Mouse (Mus musculus): ENCODE measurements around the gene Sgms2.

Gene Sgms2

DNA sequence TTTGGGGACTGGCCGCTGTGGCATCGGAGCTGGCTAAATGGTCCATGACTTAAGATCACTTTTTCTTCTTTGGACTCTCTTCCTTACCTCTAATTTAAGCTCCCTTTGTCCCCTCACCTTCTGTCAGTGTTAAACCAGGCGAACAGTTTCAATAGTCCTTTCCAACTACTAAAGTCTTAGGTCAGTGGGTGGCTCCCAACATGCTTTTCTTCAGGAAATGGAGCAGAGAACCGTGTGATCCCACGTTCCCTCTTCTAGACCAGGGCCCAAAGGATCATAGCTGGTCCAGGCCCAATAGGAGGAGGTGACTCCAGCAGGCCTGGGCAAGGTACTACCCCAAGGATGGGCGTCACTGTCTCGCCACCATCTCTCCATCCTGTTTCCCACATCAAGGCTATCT is 7.6 kb downstream of the Sgms2 start:
- DNase-seq, result no peak

DNA sequence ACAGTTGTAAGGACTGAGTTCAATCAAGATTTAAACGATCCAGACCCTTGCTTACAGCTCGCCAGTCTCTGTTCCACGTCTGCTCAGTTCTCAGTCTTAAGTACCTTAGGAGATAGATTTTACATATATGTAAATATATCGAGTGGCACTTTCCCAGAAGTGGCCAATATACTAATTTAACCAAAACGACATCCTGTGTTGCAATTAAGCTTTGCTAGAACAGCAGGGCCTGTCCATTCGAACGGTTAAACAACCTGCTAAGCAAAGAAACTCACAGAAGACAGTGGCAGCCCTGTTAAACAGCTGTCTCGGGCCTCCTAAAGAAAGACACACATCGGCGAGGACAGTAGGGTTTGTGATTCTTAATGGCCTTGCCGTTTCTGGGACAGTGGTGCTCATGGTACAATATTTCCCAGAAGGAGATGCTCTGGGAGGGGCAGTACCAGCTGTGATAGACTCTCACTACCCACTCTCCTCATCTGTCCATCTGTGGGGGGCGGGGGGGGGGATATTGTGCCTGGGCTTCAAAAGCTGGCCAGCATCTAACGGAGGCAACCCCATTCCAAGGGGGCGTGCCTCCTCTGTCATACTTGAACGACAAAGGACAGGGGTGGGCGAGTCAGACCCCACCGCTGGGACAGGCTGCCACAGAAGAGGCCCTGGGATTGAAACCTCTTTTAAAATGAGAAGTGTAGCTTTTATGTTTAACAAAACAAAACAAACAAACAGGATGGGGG is 9.1 kb downstream of the Sgms2 start:
- DNase-seq, result no peak

DNA sequence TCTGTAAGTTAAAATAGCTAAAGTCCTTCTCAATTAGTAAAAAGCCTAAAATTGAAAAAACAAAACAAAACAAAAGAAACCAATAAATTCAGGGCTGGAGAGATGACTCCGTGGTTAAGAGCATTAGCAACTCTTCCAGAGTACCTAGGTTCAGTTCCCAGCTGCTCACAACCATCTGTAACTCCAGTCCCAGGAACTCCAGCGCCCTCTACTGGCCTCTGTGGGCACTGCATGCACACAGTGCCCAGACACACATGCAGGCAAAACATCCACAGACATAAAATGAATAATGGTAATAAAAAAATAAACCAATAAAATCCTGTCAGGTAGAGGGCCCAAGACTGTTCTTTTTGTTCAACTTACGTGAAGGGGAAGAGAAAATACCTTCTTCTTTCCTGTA is 10.6 kb downstream of the Sgms2 start:
- DNase-seq, result no peak

DNA sequence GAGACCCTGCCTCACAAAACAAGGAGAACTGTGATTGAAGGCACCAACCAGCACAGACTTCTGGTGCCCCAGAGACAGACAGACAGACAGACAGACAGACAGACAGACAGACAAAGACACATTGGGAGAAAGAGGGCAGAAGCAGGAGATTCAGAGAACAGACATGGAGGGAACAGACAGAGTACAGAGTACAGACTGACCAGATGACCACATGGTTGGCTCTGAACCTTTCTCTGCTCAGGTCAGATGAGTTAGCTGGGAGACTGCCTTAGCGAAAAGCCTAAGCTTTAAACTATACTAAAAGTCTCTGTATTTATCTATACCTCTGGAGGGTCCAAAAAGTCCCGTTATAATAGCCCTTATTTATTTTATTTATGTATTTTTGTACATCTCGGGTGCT is 11.8 kb downstream of the Sgms2 start:
- DNase-seq, result no peak

DNA sequence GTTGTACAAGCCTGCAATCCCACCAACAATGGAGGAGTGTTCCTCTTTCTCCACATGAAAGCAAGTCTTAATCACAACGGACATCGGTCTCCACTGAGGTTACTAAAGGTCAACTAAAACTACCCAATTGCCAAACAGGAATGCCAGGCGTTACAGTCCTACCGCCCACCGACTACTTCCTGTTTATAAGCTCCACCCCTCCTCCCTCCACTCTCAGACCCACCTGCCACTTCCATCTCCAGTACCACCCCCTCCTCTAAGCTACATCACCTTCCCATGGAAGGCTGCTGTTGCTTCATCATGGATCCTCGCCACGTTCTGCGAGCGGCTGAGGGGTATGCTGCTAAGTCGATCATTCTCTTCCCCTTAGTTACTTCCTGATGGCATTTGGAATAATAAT is 15.2 kb downstream of the Sgms2 start:
- DNase-seq, result no peak

DNA sequence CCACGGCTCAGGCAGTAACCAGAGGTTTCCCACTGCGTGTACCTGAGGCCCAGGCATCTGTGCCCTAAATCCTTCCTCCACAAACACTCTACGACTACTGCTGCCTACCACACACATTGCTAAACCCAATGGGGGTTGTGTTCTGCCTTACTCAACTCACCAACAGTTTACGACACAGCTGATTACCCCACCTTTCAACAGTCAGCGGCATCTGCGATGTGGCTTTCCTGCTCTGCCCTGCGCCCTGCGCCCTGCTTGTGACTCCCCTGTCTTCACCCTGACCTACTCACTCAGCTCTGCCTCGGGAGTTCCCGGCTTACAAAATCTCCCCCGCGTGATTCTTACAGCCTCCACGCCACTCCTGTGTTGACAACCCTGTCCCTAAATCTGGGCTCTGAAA is 16.7 kb downstream of the Sgms2 start:
- DNase-seq, result no peak

DNA sequence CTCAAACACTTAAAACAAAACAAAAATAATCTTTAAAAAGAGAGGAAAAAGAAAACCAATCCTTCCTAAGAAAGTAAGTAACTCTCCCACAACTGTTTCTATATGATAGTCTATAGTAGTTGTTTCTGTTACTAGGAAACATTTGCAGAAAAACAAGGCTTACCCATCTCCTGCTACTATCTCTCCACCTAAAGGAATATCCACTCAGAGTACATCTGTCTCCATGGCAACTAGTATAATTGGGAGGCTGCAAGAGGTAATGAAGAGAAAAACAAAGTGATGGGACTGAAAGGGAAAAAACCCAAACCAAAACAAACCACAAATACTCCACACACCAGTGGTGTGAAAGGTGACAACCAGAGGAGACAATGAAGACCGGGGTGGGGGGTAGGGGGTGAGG is 17.7 kb downstream of the Sgms2 start:
- DNase-seq, result no peak

DNA sequence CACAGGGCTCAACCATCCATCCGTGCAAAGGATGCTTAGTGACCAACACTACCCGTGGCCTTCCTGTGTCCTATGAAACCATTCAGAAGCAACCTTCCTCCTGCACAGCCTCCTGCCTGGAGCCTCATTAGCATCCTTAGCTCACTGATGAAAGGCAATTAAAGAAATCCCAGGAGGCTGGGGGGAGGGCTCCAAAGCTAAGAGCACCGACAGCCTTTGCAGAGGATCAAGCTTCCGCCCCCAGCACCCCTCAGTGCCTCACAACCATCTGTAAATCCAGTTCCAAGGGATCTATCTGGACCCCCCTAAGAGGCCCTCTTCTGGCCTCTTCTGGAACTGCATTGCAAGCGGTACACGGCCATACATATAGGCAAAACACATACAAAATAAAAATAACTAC is 19.4 kb downstream of the Sgms2 start:
- no peak for DNase-seq

DNA sequence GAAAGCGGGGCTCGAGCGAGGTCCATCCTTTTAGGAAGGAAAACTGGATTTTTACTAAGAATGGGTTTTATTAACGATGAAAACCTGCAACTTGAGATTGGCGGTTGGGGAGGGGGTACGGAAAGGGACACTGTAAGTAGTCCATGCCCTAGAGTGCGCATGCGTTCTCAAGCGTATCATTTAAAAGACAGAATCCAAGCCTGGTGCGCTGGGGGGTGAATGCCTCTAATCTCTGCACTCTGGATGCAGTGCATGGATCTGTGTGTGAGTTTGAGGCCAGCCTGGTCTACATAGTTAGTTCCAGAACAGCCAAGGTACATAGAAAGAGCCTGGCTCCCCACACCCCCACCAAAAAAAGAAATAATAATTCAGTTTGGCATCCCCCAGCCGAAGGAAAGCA is 19.8 kb downstream of the Sgms2 start:
- DNase-seq, result no peak

DNA sequence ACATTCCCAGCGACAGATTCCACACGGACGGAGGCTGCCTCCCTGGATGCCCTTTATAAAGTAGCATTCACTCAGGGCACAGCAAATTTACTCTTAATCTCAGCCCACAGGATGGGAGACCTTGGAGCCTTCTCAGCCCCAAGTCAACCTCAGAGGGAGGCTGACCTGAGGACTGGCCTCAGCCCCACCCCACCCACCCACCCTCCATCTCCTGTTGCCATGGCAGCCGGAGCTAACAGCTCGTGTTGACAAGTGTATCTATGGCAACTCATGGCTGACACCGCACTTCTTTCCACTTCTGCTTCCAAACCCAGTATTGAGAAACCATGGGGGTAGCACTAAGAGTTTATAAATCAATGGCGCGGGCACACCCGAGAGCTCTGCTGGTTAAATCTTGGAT is 20.4 kb downstream of the Sgms2 start:
- no peak for DNase-seq

DNA sequence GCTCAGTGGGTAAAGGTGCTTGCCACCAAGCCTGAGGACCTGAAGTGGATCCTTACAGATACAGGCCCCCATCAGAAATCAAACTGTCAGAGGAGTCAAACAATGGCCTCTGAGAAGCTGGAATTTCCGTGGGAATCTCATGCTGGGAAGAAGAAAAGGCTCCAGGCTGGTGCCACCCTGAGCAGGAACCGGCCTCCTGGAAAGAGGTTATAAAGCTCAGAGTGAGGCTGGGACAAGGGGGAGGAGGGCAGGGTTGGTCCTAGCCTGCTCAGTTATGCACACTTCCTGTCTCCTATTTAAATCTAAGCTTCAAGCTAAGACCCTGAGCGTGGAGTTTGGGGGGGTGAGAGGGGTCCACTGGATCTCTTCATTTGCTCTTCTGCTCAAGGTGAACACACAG is 21.6 kb downstream of the Sgms2 start:
- no peak for DNase-seq

DNA sequence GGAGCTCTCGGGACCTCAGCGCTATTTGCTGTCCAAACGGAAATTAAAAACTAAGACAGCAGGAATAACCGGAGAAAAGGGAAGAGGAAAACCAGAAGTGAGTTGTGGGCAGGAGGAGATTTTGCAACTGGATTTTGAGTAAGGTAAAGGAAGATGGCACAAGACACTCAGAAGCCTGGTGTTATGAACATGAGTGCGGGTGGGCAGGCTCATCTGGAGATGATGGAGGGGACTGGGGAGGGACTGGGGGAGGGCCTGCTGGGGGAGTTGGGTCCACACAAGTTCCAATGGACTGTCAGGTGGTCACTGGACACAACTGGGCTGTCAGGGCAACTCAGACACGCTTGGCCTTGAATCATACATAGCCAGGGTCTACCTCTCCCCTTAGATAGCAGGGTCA is 24.8 kb downstream of the Sgms2 start:
- DNase-seq, result no peak

DNA sequence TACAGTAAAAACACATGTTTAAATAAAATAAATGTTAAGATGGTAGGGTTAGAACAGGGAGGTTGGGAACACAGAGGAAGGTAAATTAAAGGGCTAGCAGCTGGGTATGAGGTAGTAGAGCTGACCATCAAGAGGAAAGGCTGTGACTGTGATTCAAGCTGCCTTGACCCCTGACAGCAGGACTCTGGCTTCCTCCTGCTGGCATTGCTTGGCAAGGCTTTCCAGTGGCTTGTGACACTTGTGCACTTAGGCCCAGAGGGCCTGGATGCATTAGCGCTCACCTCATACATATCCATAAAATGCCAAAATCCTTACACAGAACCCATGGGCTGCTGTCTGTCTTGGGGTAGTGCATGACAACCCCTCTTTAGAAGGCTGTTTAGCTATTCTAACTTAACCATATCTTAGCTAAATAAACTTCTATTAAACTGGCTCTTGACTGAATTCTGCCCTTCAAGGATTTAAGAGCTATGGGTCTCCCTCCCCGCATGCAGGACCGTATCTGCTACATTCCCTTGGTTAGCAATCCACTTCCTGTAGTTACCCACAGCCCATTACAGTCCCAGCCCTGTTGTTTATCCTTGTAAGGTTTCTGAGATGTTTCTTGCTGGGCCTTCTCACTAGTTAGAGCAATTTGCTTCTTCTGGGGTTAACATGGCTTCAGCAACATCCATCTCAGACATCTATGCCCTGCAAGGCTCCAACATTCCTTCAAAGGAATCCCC is 25.5 kb downstream of the Sgms2 start:
- DNase-seq, result no peak

DNA sequence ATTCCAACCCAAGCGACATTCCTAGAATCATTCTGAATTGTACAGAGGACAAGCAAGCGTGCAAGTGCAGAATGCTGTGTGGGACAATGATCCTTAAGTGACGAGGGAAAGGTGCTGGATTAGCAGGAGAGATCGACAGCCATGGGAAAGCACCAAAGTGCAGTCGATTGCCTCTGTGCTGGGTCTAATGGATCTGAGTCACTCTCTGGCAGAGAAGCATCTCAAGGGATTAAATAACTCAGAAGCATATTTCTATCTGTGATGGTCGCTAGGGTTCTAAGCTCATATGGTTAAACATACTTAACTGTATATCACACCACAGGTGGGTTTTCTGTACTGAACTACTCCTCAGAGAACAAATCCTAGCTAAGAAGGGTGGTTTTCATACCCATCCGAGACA is 118.2 kb downstream of the Sgms2 start:
- DNase-seq, result no peak

DNA sequence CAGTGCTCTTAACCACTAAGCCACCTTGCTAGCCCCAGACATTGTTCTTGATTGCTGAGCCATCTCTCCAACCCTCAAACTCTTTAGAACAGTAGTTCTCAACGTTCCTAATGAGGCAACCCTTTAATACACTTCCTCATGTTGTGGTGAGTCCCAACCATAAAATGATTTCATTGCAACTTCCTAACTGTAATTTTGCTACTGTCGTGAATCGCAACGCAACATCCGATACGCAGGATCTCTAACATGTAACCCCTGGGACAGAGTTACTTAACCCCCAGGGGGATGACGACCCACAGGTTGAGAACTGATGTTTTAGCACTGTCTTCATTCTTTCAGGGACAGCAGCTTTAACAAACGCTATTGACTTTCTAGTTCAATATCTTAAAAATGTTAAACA is 122.5 kb downstream of the Sgms2 start:
- no peak for DNase-seq

DNA sequence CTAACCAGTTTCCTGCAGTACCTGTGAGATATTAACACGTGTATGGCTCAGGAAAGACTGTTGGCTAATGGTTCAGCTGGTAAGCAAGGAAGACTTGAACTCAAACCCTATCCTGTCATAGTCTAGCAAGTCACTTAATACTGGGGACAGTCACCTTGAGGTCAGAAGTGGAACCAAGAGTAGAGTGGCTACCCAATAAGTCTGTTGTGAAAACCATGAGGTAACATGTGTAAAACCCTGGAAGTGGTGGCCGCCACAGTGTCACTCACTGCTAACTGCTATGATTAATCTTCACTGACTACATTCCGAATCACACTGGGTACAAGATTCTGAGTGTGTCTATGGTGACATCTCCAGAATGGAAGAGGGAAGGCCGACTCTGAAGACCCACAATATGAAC is 123.8 kb downstream of the Sgms2 start:
- no peak for DNase-seq

DNA sequence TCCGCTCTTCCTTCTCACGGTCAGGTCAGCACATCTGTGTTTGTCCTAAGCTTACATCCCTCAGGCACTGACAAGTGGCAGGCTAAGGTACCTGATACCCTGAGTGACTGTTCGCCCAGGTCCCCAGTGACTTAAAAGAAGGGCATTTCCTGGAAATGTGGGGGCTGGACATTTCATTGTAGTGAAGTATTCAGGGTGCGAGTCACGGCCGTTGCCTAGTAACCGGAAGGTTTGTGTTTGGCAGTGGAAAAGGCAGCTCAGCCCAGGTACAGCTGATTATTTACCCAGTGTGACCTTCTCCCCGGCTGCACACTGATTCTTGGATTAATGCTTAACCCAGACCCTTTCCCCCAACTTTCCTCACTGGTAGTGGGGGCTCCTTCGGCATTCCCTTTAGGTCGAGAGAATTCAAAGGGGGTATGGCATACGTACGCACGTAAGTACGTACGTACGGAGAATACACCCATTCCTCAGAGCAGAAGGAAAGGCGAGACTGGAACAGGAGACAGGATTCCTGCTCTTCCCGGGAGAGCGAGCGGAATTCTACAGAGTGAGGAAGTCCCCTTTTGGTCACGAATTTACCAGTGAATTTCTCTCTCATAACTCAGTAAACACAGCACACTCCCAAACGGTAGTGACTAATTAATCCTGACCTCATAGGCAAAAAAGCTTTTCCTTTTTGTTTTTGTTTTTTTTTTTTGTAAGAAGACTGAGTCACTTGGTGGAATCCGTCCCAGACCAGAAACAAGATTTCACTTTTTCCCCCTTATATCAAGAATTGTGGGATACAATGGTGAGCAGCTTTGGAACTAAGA is 126.4 kb downstream of the Sgms2 start:
- DNase-seq, result no peak

DNA sequence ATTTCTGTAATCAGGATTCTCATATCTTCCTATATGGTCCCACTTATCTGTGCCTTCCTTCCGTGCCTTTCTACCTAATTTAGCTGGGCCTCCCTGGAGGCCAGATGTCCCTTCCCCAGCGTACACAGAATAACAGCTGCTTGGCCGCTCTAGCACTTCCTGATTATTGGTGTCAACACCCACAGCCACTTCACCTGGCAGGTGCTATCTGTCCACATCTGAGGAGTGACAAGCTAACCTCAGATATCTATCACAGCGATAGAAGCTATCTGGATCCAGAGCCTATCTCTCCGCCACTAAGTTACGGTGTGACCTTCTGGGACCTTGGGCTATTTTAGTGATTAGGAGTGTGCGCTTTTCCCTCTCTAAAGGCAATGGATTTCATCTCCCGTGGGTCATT is 127.0 kb downstream of the Sgms2 start:
- DNase-seq, result no peak

DNA sequence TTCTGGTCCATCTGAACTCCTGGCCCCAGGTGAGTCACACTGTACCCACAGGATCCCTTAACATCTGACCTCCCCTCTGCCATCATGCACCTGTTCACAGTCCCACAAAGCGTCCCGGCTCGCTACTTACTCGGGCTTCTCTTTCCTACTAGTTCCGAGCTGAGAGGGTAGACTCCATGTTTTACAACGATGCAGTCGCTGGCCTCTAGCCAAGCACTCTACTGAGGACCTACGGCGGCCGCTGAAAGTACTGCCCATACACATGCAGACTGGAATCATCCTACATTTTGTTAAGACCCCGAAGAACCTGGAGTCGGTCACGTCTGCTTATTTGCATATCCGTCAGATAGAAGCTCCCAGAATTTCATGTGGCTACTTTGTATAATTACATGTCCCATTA is 127.6 kb downstream of the Sgms2 start:
- DNase-seq, result no peak

DNA sequence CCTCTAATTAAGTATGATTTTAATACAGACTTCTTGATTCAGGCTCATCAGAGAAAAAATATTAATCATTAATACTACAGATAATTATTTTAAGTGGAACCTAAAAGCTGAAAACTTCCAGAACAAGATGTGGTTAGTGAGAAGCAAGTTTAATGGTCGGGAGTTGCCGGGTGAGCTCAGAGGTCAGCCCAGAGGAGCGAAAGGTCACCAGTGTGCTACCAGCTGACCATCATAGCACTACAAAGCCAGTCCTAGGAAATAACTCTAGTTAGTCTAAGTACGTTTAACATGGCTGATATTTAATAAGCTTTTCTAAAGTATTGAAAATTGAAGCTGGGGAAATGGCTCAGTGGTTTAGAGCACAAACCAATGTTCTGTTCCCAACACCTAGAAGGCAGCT is 129.3 kb downstream of the Sgms2 start:
- no peak for DNase-seq

DNA sequence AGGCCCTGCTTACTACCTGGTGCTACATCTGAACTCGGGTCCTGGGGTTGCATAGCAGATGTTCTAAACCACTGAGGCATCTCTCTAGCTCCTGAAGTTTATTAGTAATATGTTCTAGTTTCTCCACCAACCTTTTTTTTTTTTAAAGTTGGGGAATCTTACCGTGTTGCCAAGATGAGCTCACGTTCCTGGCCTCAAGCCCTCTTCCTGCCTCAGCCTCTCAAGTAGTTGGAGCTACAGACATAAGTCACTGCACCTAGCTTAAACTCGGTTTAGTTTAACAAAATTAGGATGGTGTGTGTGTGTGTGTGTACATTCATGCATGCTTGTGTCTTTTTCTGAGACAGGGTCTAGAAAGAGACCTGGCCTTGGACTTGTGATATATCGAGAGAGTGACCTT is 132.2 kb downstream of the Sgms2 start:
- no peak for DNase-seq

DNA sequence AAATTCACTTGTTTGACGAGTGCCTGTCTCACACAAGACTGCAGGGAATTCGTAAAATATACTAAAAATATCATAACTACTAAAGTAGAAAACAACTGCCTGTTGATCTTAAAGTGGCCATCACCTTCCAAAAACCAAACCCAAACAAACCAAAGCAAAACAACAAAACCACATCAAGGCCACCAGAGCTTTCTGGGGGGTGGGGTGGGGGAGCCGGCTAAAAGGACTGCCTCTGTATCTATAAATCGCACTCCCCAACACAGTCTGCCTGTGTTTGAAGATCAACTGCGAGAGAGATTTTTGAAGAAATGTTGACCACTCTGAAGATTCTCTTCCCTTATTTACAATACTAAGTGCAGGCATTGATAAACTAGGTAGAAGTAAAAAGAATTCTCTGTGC is 133.0 kb downstream of the Sgms2 start:
- no peak for DNase-seq

DNA sequence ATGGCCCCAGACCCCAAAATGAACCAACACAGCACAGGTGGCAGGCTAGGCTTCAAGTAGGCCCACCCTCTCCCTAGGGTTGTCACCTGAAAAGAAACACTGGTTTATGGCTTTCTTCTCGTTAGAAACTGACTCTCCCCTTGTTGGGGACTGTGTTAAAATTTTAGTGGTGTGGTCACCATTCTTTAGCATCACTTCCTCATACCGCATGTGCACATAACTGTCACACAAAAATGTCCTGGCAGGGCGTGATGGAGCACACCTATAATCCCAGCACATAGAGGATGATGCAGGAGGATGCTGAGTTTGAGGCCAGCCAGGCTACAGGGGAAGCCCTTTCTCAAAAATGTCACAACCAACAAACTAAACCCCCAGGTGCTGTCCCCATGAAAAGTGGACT is 133.6 kb downstream of the Sgms2 start:
- DNase-seq, result no peak

DNA sequence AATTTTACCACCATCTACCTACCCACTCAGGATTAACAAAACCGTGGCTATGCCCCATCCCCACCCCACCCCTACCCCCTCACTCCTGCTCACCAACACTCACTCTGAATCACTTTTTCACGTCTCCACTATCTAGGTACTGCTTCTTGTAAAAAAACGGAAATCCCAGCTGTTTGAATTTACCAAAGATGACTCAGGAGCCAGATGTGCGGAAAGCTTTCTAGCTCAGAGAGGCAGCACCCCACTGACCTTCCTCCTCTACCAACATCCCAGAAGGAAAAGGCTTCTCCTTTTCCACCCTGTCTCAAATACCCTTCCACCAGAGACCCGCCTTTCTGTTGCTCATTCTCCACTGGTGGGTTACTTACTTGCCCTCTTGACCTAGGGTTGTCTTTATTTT is 135.2 kb downstream of the Sgms2 start:
- no peak for DNase-seq

All from cerebellum, adult 11 months (tissue).